Mouse (Mus musculus): ENCODE measurements around the gene Spint1.

Gene Spint1

GRCm38 (mm10) chr2:119293776-119294390, 56.7 kb downstream of the Spint1 start:
- no peak for DNase-seq (ENCODE audit: low spot score in 2 of 2)

DNA sequence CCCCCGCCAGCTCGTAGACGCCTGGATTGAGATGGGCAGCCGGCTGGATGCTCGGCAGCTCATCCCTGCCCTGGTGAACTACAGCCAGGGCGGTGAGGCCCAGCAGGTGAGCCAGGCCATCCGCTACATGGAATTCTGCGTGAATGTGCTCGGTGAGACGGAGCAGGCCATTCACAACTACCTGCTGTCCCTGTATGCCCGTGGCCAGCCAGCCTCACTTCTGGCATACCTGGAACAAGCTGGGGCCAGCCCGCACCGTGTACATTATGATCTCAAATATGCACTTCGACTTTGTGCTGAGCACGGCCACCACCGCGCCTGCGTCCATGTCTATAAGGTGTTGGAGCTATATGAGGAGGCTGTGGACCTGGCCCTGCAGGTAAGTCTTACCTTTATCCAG, 57.2 kb downstream of the Spint1 start:
- no peak for DNase-seq (ENCODE audit: low spot score in 2 of 2)

DNA sequence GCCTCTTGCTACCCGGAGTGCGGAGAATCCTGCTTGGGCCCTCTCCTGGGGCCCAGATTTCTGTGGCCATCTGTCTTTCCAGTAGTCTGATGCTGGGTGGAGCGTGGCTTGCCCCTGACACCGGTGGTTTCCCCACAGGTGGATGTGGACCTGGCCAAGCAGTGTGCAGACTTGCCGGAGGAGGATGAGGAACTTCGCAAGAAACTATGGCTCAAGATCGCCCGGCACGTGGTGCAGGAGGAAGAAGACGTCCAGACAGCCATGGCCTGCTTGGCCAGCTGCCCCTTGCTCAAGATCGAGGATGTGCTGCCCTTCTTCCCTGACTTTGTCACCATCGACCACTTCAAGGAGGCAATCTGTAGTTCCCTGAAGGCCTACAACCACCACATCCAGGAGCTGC, 59.6 kb downstream of the Spint1 start:
- DNase-seq (ENCODE audit: low spot score in 2 of 2), result no peak

GRCm38 (mm10) chr2:119297506-119297905, 60.3 kb downstream of the Spint1 start:
- no peak for DNase-seq (ENCODE audit: low spot score in 2 of 2)

DNA sequence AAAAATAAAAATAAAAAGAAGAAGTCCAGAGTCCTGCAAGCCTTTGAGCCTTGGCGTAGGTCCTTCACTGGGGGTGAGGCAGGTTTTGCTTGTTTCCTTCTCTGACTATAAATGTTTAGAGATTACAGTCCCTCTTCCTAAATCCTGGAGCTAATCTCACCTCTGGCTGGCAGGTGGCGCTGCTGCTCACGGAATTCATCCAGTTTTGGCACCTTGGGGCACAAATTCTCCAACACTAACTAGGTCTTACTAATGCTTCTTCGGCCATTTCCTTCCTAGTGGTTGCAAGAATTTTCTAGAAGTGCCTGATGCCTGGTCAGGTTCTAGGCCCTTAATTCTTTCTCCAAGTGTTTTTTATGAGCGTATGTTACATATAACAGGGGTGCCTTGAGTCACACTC, 61.2 kb downstream of the Spint1 start:
- DNase-seq (ENCODE audit: low spot score in 2 of 2), result peak in 1 of 2 experiments; percentile 55

- DNase-seq (ENCODE audit: low spot score in 2 of 2), result no peak
These were observed 61.7 kb downstream of the Spint1 start for GRCm38 (mm10) chr2:119298839-119299238.

Measured in frontal cortex, postnatal 14 days (tissue).